Mouse (Mus musculus): ENCODE measurements around the gene Srf. TPM values are rescaled to one million over a fixed set of nuclear protein-coding genes. Genes with fewer than 3 reads are reported as not detected.

Srf gene
- polyA plus RNA-seq, 1 experiment from 2014 or later = 5.0 TPM

DNA sequence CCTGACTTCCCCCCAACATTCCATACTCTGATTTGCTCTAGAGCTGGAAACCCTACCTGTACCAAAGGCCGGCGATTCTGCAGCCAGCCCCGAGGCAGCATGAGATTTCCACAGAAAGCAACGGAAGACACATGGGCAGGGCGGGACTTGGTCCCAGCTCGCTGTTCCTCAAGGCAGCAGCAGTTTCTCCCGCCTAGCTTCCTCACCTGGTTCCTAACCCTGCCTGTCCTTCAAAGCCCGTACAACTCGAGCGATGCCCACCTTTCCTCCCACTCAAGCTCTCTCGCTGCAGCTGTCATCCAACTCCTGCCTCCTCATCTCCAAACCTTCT, 1.4 kb downstream of the Srf start:
- H3K4me3 ChIP-seq = peak overlapping the region; percentile 99
- H3K27me3 ChIP-seq (ENCODE audit: low read depth, poor library complexity, severe bottlenecking) = peaks cover 13% of the 10 kb centered on the region; the same call in 1 of the 2 replicates
- H3K4me1 ChIP-seq = peaks cover 48% of the 10 kb centered on the region
- no peak for DNase-seq (ENCODE audit: low spot score)
- H3K9me3 ChIP-seq (replicated peaks) = no peaks in the 10 kb centered on the region
- under 1% methylated on average over 11 of the region's 11 CpGs for WGBS
- peak overlapping the region; percentile 98 for H3K27ac ChIP-seq (replicated peaks)
- H3K36me3 ChIP-seq = peaks cover 28% of the 10 kb centered on the region

DNA sequence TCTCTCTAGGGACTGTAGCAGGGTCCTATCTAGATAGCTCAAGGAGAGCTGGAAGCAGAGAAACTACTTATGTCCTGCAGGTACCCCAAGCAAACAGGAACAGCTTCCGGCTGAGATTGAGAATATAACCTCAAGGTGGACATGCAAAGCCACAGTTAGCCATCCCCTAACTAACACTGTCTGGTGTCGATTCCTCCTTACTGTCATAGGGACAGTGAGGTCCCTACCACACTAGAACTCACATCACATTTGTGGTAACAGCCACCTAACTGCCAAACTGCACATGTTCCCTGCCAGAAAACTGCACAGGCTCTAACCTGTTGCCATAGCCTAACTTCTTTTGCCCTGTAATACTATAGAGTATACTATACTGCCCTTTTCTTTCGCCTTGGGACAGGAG, 2.0 kb downstream of the Srf start:
- Histone ChIP-seq H3K36me3 (peaks cover 33% of the 10 kb centered on the region), H3K27ac (replicated peaks) (no peak overlapping the region), H3K27me3 (ENCODE audit: low read depth, poor library complexity, severe bottlenecking) (peaks cover 13% of the 10 kb centered on the region; the same call in 1 of the 2 replicates), H3K9me3 (replicated peaks) (no peaks in the 10 kb centered on the region), H3K4me1 (peaks cover 48% of the 10 kb centered on the region), H3K4me3 (peak overlapping the region; percentile 99)
- WGBS = 83% methylated on average over 3 of the region's 3 CpGs
- no peak for DNase-seq (ENCODE audit: low spot score)

DNA sequence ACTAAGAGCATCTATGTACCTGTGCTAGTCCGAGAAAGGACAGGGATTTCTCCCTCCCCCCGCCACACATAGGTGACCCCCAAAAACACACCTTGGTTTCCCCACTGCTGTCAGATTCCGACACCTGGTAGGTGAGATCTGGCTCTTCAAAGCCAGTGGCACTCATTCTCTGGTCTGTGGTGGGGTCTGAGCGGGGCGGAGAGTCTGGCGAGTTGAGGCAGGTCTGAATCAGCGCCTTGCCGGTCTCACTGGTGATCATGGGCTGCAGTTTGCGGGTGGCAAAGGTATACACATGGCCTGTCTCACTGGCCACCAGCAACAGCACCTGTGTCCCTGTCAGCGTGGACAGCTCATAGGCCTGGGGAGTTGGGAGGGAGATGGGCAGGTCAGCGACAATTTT, 2.5 kb downstream of the Srf start:
- H3K4me1 ChIP-seq = peaks cover 53% of the 10 kb centered on the region
- H3K27ac ChIP-seq (replicated peaks) = peak overlapping the region; percentile 66
- no peaks in the 10 kb centered on the region for H3K9me3 ChIP-seq (replicated peaks)
- H3K36me3 ChIP-seq = peaks cover 38% of the 10 kb centered on the region
- DNase-seq (ENCODE audit: low spot score) = no peak
- WGBS = 41% methylated on average over 11 of the region's 11 CpGs
- H3K27me3 ChIP-seq (ENCODE audit: low read depth, poor library complexity, severe bottlenecking) = peaks cover 15% of the 10 kb centered on the region
- peak overlapping the region; percentile 99 for H3K4me3 ChIP-seq

DNA sequence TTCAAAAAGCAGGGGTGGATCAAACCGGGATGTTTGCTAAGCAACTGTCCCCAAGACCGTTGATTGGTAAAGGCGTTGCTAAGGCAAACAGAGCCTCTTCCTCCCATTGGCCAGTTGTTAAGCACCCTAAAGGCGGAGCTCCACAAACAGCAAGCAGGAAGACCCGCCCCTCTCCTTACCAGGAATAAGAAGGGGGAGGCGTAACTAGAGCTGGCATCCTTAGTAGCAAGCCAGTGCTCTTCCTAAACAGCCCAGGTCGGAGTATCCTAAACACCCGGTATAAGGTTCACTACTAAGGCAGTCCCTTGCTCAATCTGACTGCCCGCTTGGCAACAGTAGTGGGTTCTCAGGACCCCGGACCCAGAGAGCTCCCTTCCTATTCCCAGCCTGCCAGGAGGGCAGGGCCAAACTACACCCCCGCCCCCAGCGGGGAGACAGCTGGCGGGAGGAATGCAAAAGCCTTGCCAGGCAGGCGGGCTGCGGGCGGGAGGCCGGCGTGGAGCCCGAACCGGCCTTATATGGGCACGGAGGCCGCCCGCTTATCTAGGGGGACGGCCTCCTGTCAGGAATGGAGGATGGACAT, 3.0 kb downstream of the Srf start:
- Histone ChIP-seq H3K27ac (replicated peaks) (peak overlapping the region; percentile 66), H3K4me1 (peaks cover 58% of the 10 kb centered on the region), H3K9me3 (replicated peaks) (no peaks in the 10 kb centered on the region), H3K36me3 (peaks cover 43% of the 10 kb centered on the region), H3K4me3 (peak overlapping the region; percentile 99), H3K27me3 (ENCODE audit: low read depth, poor library complexity, severe bottlenecking) (peaks cover 19% of the 10 kb centered on the region)
- WGBS = 2% methylated on average over 24 of the region's 24 CpGs
- DNase-seq (ENCODE audit: low spot score) = peak; percentile 86

DNA sequence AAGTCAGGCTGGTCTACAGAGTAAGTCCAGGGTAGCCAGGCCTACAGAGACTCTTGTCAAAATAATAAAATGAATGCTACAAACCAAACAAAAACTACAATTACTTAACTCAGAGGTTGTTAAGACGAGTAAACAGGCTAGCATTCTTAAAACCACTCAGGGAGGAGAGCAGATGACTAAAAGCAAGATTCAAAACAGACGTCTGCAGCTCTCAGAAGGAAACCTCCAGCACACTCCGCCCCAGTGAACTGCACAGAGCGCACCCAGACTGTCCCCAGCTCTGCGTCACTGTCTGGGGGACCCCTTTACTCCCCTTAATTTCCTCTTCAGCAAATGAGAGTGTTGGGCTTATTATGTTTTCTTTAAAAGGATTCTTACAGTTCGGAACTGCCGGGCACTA, 3.8 kb downstream of the Srf start:
- H3K27ac ChIP-seq (replicated peaks) = peak overlapping the region; percentile 35; the same call in 1 of the 2 replicates
- peak overlapping the region; percentile 99; the same call in 1 of the 2 replicates for H3K4me3 ChIP-seq
- WGBS = 91% methylated on average over 7 of the region's 7 CpGs

DNA sequence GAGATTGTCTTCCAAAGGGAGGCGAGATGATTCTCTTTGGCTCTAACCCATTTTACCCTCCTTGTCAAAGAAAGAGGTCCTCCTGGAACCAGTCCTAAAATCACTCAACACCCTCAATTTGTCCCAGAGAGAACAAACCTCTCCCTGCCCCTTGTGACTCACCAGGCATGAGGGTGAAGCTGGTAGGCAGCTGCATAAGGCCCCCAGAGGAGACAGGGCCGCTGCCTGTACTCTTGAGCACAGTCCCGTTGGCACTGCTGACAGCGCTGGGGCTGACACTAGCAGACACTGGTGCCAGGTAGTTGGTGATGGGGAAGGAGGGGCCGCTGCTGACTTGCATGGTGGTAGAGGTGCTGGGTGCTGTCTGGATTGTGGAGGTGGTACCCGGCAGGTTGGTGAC, 4.6 kb downstream of the Srf start:
- DNase-seq (ENCODE audit: low spot score) = no peak
- H3K27ac ChIP-seq (replicated peaks) = no peak overlapping the region
- H3K9me3 ChIP-seq (replicated peaks) = no peaks in the 10 kb centered on the region
- H3K4me3 ChIP-seq = no peak overlapping the region
- H3K36me3 ChIP-seq = peaks cover 47% of the 10 kb centered on the region
- WGBS = 96% methylated on average over 6 of the region's 6 CpGs
- H3K27me3 ChIP-seq (ENCODE audit: low read depth, poor library complexity, severe bottlenecking) = peaks cover 34% of the 10 kb centered on the region
- peaks cover 60% of the 10 kb centered on the region for H3K4me1 ChIP-seq

More for the DNA sequence above, 3.8 kb downstream of the Srf start:
- Histone ChIP-seq H3K4me1 (peaks cover 60% of the 10 kb centered on the region), H3K27me3 (ENCODE audit: low read depth, poor library complexity, severe bottlenecking) (peaks cover 26% of the 10 kb centered on the region), H3K9me3 (replicated peaks) (no peaks in the 10 kb centered on the region), H3K36me3 (peaks cover 47% of the 10 kb centered on the region)
- DNase-seq (ENCODE audit: low spot score) = no peak

DNA sequence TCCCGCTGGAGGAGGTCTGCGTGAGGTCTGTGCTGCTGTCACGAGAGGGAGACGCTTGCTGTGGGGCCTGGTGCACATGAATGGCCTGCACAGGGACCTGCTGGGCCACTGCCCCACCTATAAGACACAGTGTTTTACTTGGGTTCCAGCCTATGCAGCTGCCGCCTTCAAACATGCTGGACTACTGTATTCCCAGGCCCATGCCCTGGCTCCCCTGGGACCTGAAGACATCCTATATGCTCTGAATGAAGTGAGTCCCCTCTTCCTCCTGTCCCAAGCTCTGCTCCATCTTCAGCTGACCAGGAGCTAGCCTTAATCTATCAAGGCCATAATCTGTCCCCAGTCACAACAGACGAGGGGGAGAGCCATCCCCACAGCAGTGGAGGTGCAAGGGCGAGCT, 5.1 kb downstream of the Srf start:
- H3K4me1 ChIP-seq = peaks cover 65% of the 10 kb centered on the region
- WGBS = 90% methylated on average over 7 of the region's 7 CpGs

DNA sequence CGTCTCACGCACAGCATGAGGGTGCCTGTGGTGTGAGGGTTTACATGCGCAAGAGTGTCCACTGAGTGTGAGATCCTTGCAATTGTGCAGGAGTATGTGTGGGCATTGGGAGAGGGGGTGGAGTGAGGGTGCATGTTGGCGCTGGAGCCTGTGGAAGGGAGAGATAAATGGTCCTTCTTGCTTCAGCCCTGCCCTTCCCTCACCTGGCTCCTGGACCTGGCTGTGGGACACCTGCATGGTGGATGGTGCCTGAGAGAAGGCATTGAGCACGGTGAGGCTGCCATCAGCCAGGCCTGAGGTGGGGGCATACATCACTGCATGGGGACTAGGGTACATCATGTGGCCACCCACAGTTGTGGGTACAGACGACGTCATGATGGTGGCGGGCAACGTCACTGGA, 6.3 kb downstream of the Srf start:
- H3K27me3 ChIP-seq (ENCODE audit: low read depth, poor library complexity, severe bottlenecking) = peaks cover 51% of the 10 kb centered on the region
- WGBS = 87% methylated on average over 9 of the region's 9 CpGs
- H3K4me1 ChIP-seq = peaks cover 63% of the 10 kb centered on the region
- no peak overlapping the region for H3K4me3 ChIP-seq
- H3K27ac ChIP-seq (replicated peaks) = no peak overlapping the region
- peaks cover 47% of the 10 kb centered on the region for H3K36me3 ChIP-seq
- no peaks in the 10 kb centered on the region for H3K9me3 ChIP-seq (replicated peaks)
- no peak for DNase-seq (ENCODE audit: low spot score)

More for the DNA sequence above, 5.1 kb downstream of the Srf start:
- Histone ChIP-seq H3K27ac (replicated peaks) (no peak overlapping the region), H3K4me3 (no peak overlapping the region), H3K9me3 (replicated peaks) (no peaks in the 10 kb centered on the region), H3K36me3 (peaks cover 47% of the 10 kb centered on the region), H3K27me3 (ENCODE audit: low read depth, poor library complexity, severe bottlenecking) (peaks cover 39% of the 10 kb centered on the region)
- DNase-seq (ENCODE audit: low spot score) = no peak

DNA sequence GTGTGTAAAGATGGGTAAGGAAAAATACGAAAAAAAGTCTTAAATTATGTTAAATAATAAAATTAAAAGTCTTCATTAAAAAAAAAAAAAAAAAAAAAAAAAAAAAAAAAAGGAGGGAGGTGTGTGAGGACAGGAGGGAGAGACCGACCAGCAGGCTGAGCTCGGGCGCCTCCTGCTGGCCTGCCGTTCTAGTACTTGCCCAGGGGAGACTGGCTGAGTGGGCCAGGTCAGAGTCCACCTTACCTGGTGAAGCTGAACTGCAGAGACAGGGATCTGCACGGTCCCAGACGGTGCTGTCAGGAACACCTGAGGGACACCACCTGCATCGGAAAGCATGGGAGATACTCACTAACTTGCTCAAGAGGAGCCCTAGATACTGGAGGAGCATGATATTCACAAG, 6.8 kb downstream of the Srf start:
- DNase-seq (ENCODE audit: low spot score) = peak; percentile 66
- Histone ChIP-seq H3K36me3 (peaks cover 47% of the 10 kb centered on the region), H3K4me1 (peaks cover 58% of the 10 kb centered on the region), H3K9me3 (replicated peaks) (no peaks in the 10 kb centered on the region), H3K27me3 (ENCODE audit: low read depth, poor library complexity, severe bottlenecking) (peaks cover 51% of the 10 kb centered on the region), H3K4me3 (no peak overlapping the region), H3K27ac (replicated peaks) (no peak overlapping the region)
- 27% methylated on average over 8 of the region's 8 CpGs for WGBS

DNA sequence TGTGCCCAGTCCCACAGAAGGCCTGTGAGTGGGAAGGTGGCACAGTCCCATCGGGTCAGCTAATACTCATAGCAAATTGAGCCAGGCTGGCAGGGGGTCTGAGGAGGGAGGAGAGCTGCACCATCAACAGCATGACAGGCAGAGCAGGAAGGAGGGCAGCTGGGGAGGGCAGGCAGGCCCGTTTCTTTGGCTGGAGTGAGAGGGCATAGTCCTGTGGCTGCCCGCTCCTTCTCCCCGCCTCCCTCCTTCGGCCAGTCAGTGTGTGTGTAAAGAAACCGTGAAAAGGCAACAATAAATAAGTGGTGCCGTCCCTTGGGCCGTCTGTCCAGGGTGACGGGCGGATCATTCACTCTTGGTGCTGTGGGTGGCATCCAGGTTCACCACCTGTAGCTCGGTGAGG, 7.2 kb downstream of the Srf start:
- Histone ChIP-seq H3K36me3 (peaks cover 47% of the 10 kb centered on the region), H3K9me3 (replicated peaks) (no peaks in the 10 kb centered on the region), H3K27ac (replicated peaks) (no peak overlapping the region; the same call in 1 of the 2 replicates), H3K4me1 (peaks cover 54% of the 10 kb centered on the region), H3K27me3 (ENCODE audit: low read depth, poor library complexity, severe bottlenecking) (peaks cover 49% of the 10 kb centered on the region), H3K4me3 (peak overlapping the region; percentile 14)
- WGBS = 66% methylated on average over 11 of the region's 11 CpGs
- no peak for DNase-seq (ENCODE audit: low spot score)

DNA sequence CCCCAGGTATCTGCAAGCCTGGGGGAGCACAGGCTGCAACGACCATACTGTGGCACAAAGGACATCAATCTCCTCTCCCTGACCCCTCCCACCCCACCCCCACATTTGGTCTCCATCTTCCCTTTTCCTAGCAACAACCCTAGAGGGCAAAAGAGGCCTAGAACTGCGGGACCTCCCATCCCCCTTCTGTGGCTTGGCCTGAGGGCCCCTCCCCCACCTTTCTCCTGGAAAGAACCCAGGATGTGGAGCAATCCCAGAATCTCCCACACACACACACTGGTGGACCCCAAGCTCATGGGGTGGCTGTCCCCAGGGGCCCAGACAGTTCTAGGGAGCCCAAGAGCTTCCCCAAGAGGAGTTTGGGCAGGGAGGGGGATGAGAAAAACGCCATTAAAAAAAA, 8.1 kb downstream of the Srf start:
- Histone ChIP-seq H3K27me3 (ENCODE audit: low read depth, poor library complexity, severe bottlenecking) (peaks cover 44% of the 10 kb centered on the region), H3K4me3 (no peak overlapping the region), H3K9me3 (replicated peaks) (no peaks in the 10 kb centered on the region), H3K27ac (replicated peaks) (no peak overlapping the region), H3K36me3 (peaks cover 47% of the 10 kb centered on the region), H3K4me1 (peaks cover 45% of the 10 kb centered on the region)
- 11% methylated on average over 3 of the region's 3 CpGs for WGBS
- no peak for DNase-seq (ENCODE audit: low spot score)

DNA sequence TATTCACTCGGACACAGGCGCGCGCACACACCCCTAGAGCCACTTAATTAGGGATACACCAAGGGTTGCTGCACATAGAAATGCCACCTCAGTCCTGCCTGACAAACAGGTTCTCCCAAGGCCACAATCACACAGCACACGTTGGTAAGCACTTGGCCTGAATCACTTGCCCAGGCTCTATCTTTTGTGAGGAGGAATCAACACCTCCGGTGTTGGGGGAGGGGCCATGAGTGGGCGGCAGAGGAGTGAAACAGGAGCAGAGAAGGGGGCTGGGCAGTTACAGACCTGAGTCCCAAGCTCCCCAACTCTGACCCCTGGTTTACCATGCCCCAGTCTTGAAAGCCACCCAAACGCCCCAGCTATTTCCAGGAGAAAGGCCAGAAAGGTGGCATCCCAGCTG, 9.0 kb downstream of the Srf start:
- Histone ChIP-seq H3K27me3 (ENCODE audit: low read depth, poor library complexity, severe bottlenecking) (peaks cover 44% of the 10 kb centered on the region), H3K4me1 (peaks cover 36% of the 10 kb centered on the region), H3K9me3 (replicated peaks) (no peaks in the 10 kb centered on the region), H3K27ac (replicated peaks) (no peak overlapping the region), H3K4me3 (peak overlapping the region; percentile 77), H3K36me3 (peaks cover 43% of the 10 kb centered on the region)
- DNase-seq (ENCODE audit: low spot score) = no peak
- 5% methylated on average over 8 of the region's 8 CpGs for WGBS

DNA sequence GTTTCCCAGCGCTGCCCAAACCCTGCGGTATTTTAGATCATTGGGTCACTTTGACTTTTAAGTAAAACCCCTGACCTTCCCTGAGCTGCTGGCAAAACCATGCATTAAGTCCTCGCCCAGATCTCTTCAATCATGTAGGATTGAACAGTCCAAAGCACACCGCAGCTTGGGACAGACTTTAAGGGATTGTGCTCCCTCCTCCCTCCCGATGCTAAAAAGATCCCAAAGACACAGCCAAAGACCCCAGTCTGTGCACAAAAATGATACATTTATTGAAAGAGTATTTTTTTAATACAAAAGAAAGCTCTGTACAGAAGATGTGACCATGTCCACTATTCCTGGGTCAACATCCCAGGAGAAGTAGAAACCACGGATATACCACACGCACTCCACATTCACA, 9.4 kb downstream of the Srf start:
- no peak for DNase-seq (ENCODE audit: low spot score)
- Histone ChIP-seq H3K4me3 (peak overlapping the region; percentile 77), H3K4me1 (peaks cover 35% of the 10 kb centered on the region), H3K27ac (replicated peaks) (peak overlapping the region; percentile 78; the same call in 1 of the 2 replicates), H3K27me3 (ENCODE audit: low read depth, poor library complexity, severe bottlenecking) (peaks cover 44% of the 10 kb centered on the region), H3K36me3 (peaks cover 39% of the 10 kb centered on the region), H3K9me3 (replicated peaks) (no peaks in the 10 kb centered on the region)
- WGBS = 6% methylated on average over 7 of the region's 7 CpGs
